Mouse (Mus musculus) E14TG2a.4 (cell line): Measurements from ENCODE around the gene Trp63.

ENCODE experiments used
- CTCF ChIP-seq: conservative IDR thresholded peaks from 2 replicates; pipeline ENCODE4 v1.5.1; 2014; ENCODE audit warnings: low read length
- NANOG ChIP-seq: IDR thresholded peaks from 2 replicates; pipeline ENCODE4 v1.6.1; 2014; ENCODE audit warnings: borderline replicate concordance, low read length, mixed read lengths
- POU5F1 ChIP-seq: IDR thresholded peaks from 2 replicates; pipeline ENCODE4 v1.6.1; 2014; ENCODE audit warnings: low read length, borderline replicate concordance

- TF ChIP-seq CTCF: no peak
- TF ChIP-seq NANOG: no peak
- TF ChIP-seq POU5F1: no peak
These were observed 91.0 kb downstream of the Trp63 start for GRCm38 (mm10) chr16:25774611-25775010.
